Mouse (Mus musculus) thymus, postnatal 14 days (tissue): Measurements from ENCODE around the gene Hist4h4.

Experiments
- DNase-seq: peaks from one replicate; pipeline ENCODE4 v3.0.0; 2021

The Hist4h4 gene

DNA sequence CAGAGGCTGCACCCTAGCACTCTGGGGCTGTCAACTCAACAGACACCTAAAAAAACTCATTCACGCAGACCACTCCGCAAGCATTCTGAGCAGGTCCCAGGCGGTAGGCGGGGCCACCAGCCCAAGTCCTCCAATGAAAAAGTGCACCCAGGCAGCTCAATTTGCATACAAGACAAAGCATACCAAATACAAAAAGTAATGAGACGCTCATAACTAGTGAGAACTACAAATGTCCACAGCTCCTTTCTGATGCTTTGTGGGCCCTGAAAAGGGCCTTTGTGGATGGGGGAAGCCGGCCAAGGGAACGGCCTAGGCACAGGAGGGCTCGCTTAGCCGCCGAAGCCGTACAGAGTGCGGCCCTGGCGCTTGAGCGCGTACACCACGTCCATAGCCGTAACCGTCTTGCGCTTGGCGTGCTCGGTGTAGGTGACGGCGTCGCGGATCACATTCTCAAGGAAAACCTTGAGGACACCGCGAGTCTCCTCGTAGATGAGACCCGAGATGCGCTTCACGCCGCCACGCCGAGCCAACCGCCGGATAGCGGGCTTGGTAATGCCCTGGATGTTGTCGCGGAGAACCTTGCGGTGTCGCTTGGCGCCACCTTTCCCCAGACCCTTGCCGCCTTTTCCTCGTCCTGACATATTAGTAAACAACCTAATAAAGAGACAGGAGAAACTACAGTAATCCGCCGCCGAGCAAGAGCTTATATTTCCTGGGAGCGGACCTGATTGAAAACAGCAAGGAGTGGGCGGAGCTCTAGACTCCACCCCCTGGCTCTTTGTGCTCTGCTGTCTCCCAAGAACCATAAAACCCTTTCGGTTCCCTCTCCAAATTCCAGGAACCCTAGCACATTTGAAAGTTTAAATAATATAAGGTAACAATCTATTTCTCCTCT, at the start of gene Hist4h4:
Gene Hist4h4 (minus strand): TSS at position 677 of the 895 bp plus-strand sequence.
- DNase-seq = peak; percentile 97

DNA sequence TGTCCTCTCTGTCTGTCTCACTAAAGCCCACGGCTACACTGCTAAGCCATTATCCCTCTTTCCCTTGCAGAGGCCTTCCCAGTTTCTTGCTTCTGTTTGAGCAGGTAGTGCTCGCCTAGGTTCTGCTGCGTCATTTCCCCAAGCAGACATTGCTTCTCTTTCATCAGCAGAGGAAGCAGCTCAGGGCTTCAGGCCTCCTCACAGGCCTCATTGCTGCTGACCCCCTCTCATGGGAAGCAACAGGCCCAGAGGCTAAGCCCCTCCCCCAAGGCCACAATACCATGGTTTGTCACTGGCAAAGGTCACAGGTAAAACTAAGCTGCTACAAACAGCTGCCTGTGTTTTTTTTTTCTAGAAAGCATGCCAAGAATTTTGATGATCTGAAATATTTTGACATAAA, 48.5 kb upstream of the Hist4h4 start:
- peak; percentile 43 for DNase-seq

DNA sequence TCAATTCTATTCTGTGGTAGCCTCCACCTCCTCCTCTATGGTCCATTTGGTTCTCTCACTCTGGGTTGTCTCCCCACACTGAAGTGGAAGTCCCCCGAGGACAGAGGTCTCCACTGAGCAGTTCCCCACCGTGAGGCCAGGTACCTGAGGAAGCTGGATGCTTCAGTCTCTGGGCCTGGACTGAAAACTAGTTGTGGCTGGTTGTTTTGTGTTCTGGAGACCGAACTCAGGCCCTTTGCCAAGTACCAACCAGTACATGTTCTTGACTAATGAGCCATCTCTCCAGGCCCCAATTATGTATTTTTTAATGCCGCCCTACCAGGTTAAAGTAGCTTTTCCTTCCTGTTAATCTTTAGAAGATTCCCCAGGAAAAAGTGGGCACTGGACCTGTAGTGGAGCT, 48.1 kb upstream of the Hist4h4 start:
- DNase-seq = no peak

DNA sequence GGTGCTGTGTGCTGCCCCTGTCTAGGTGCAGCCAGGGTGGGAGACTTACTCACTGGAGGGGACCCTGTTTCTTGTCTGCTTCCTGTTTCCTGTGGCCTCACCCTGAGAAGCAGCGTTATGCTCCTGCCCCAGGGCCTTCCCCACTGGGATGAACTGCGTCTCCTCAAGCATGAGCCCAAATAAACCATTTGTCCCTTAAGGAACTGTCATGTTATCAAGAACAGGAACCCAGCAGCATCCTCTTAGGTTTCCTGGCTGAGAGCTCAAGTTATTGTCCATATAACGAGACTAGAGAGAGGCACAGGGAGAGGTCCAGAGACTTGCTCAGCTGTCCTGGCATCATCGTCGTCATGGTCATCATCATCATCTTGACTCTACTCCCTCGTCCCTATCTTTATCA, 46.1 kb upstream of the Hist4h4 start:
- no peak for DNase-seq

DNA sequence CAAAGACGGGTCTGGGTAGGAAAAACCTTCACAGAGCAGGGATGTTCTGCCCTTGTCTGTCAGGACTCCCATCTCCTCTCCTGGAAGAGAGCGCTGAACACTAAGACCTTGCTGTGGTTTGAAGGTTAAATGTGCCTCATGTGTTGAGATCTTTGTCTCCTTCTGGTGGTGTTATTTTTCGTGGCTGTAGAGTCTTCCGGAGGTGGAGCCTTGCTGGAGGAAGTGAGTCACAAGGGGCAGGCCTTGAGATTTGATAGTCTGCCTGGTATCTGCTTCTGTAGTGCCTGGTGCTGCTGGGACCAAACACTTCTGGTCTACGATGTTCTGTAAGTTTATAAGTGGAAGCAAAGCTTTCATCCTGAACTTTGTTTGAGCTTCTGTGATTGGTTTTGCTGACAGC, 44.8 kb upstream of the Hist4h4 start:
- DNase-seq = no peak

DNA sequence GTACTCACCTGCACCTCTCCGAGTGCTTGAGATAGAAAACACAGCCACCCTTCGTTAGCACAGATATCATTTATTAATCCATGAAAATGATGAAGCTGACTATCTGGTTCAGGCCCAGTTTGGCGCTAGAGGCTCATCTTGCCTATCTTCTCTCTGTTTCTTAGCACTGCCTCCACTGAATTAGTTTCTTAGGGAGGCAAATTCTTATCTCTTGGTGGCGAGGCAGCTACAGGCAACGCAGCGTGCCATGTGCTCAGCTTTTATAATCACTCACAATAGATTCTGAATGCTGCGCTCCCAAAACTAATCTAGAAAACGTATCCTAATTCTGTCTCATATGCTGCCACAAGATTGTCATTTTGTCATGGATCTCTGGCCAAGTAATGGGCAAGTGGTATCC, 44.2 kb upstream of the Hist4h4 start:
- DNase-seq = no peak

DNA sequence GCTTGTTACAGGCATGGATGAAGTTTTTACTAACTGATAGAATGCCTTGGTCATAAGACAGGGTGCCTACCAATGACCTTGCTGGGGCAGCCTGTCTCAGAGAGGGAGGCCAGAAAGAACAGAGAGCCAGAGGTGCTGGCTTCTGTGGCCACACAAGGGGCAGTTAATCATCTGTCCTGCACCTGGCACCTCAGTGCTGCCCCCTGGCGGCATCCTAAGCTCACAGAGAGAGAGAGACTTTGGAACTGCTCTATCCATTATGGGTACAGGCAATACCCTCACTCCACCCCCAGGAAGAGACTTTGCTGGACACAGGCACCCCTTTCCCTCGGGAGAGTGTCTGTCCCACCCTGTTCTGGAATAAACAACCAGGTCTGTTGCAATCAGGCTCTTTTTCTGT, 43.6 kb upstream of the Hist4h4 start:
- peak; percentile 71 for DNase-seq

DNA sequence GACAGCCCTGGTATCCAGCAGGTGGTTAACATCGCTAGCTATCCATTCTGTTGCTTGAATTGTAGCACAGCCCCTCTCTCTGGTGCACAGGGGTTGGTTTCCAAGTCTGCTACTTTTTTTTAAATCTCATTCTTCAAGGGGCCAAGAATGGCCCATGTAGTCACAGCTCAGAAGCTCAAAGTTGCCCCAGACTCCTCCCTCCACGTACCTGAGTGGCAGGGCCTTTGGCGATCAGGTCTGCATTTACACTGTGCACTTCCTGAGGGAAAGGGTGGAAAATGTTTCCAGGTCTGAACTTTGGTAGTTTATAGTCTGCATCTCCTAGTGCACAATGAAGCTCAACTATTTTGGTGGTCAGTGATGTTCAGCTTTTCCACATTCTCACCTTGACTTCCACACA, 43.1 kb upstream of the Hist4h4 start:
- no peak for DNase-seq

DNA sequence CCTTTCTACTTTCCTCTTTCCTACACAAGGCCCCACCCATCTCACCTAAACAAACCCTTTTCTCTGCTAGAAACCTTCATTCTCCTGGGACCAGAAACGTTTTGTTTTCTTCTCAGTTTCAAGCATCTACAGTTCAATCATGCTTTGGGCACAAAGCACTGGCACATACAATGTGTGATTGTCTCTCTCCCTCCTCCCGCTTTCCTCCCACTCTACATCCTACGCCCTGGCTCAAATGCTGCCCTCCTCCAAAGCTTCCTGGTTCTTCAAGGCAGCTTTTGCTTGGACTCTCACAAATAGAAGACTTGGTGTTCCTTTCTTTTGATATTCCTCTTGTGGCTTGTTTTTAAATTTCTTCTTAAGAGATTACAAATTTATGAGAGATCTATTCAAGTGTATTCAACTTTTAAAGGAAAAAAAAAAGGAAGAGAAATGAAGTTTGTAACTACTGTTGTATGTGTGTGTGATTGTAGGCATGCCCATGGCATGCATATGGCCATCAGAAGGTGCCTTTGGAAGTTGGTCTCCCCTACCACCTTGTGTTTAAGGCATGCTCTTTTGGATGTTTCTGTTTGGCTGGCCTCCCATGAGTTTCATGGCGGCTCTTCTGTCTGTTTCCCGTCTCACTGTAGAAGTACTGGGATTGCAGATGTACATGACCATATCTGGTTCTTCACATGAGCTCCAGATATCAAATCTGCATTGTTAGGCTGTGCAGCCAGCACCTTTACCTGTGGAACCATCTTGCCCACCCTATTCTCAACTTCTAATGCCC, 41.7 kb upstream of the Hist4h4 start:
- no peak for DNase-seq

DNA sequence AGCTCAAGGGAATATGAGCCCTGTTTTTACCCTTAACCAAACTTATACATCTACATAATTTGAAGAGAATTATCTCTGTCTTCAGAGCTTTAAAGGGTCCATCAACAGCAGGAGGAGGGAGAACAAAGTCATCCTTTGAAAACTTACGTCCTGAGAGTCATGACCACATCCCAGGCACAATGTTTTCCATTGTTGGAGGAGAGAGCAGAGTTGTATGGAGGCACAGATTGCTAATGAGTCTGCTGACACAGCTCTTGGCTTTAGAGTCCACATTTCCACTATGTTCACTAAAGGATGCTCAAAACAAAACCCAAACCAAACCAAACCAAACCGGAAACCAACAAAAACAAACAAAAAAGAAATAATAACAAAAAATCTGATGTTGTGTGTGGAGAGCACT, 40.7 kb upstream of the Hist4h4 start:
- DNase-seq = no peak

DNA sequence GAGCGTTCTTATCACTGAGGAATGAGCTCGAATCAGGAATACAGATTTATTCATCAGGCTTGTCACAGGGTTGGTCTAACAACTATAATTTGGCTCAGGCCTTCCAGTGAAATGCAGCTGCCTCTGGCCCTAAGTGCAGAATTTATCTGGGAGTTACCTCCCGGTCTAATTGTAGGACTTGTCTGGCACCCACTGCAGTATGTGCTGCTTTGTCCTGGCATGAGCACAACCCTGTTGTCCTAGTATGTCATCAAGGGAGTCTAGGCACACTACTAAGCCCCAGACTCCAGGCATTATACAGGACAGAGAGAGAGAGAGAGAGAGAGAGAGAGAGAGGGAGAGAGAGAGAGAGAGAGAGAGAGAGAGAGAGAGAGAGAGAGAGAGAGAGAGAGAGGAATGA, 33.1 kb upstream of the Hist4h4 start:
- DNase-seq = no peak

DNA sequence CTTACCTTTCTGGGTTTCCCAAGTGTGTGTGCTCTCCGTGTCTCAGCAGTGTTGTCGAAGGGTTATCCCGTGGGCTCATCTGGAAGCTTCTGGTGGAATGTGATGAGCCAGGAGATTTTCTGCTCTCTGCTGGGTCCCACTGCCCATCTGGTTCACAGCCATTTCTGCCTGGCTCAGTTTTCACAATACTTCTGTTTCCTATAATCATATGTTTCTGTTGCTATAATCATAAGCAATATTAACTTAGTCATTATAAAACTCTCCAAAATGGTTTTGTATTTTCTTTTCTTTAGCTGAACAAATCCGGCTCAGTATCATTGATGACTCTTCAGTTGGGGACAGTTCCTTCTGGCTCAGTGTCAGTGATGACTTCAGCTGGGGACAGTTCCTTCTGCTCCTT, 31.1 kb upstream of the Hist4h4 start, which contains the start of gene Smco3:
Gene Smco3 (minus strand): TSS at position 101 of the 400 bp plus-strand sequence.
- DNase-seq = no peak

DNA sequence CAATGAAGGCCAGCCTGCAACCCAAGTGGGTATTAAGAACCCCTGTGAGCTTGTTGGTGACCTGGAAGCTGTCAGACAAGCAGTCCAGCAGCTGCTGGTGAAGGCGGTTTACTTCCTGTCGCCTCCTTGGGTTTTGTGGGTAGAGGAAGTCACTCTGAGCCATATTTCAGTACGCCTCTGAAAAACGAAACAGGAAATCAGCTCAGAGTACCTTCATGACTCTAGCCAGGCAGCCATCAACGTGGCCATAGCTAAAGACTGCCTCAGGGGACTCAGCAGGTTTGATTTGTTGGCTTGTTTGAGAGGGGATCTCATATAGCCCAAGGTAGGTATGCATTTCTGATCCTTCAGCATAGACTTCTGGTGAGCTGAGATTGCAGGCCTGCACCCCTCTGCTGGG, 27.5 kb upstream of the Hist4h4 start:
- DNase-seq = peak; percentile 57

DNA sequence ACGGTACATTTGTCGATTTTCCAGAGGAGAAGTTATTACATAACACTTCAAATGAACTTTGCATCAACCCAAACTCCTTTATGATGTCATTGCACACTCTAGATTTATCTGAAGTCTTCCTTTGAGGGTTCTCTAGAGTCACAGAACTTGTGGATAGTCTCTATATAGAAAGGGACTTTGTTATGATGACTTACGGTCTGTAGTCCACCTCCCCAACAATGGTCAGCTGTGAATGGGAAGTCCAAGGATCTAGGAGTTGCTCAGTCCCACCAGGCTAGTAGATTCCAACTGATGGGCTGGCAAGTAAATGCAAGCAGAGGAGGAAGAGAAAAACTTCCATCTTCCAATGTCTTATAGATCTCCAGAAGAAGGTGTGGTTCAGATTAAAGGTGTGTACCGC, 24.5 kb upstream of the Hist4h4 start:
- no peak for DNase-seq

DNA sequence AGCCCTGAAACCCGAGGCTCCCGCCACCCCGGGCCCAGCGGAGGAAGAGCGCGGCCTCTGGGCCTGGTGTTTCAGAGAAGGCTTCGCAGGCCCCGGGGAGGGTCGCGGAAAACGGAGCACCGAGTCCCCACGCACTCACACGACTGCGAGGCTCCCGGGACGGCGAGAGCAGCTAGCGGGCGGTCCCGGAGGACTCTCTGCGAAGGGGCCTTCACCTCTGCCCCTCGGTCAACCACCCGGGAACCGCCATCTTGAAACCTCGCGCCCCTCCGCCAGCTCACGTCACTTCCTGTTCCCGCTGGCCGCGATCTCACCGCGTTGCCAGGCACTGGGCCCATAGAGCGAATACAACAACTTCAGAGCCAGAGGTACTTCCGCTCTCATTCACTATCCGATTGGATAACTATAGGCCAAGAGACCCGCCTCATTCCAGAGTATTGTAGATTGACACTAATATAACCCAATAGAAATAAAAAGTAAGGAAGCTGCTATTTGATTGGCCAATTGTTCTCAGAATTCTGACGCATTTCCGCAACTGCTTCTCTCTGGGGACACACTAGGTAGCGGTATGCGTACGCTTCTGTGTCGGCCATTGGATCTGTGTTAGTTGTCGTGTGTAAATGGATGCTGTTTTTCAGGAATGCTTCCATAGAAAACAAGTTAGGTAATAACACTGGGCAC, 23.8 kb upstream of the Hist4h4 start, which contains the start of gene Wbp11:
Gene Wbp11 (minus strand): TSS at position 353 of the 681 bp plus-strand sequence.
- peak; percentile 94 for DNase-seq

DNA sequence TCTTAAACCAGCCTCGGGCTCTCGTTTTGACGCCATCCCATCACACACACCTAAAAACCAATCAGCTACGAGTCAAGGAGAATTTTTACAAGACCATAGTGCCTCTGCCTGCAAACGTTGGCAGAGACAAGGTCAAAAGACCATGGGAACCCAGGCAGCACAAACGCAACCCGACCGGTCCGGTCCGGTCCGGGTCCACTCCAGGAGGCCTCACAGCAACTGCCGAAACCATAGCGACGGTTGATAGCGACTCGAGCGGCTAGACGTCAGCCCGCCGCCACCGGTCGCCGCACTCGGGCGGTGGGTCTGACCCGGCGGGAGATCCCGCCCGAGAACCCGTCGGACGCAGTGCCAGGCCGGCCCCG, 23.3 kb upstream of the Hist4h4 start, which contains the start of gene BC049715:
Gene BC049715 (plus strand): TSS at position 111 of the 365 bp plus-strand sequence.
- no peak for DNase-seq

DNA sequence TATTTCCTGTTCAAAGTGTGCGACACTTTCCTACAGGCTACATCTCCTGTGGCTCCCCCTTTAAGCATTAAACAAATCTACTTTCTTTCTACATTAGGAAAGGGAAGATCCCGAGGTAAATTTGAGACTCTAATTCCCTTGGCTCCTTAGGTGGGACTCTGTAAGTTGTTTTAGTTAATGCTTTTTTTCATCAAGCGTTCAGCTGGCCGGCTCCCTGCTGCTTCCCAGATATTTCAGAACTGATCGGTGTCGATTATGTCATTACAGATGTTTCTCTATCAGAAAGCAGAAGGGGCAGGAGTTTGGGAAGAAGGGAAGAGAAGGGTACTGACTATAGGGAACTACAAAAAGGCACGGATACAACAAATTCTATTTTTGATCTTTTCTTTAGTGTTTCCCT, 22.9 kb upstream of the Hist4h4 start:
- DNase-seq = no peak

DNA sequence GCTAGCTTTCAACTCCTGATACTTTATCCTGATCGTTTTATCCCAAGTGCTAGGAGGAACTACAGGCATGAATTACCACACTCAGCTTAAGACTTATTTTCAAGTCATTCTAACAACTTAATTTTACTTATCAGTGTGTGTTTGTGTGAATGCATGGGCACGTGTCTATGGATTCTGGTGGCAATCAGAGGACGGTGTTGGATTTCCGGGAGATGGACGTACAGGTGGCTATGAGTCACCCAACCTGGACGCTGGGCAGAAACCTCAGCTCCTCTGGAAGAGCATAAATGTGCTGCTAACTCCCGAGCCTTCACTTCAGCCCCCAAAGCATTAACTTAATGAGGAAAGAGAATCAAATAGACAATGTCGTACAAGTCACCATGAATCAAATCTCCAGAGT, 20.8 kb upstream of the Hist4h4 start:
- no peak for DNase-seq

DNA sequence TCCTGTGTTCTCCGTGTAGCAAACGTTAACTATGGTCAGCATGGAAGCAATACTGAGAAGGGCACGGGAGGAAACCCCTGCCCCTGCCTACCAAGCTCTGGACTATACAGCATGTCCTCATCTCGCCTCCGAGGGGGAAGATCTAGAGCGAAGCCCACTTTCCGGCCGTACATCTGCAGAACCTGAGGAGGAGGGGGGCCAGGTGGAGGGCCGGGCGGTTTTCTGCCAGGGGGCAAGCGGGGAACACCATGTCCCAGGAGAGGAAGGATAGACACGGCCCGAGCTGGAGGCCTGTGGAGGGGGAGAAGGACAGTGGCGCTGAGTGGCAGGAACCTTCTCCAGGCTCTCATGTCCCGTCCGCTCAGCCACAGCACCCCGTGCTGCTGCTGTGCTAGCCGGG, 16.9 kb upstream of the Hist4h4 start:
- no peak for DNase-seq

DNA sequence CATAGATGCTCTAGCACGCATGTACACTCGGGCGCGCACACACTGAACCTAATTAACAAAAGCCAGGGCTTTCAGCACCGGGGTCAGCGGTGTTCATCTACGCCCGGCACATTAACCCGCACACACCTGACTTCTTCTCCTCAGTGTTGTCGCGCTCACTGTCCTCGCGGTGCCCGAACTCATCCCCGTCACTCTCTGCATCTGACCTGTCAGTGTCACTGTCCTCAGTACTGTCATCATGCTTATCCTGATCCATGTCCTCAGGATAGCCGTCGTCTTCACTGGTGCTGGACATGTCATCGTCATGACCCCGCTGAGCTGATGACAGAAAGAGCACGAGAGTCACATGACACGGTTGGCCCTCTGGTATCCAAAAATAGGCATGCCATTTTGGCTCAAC, 16.2 kb upstream of the Hist4h4 start:
- no peak for DNase-seq

DNA sequence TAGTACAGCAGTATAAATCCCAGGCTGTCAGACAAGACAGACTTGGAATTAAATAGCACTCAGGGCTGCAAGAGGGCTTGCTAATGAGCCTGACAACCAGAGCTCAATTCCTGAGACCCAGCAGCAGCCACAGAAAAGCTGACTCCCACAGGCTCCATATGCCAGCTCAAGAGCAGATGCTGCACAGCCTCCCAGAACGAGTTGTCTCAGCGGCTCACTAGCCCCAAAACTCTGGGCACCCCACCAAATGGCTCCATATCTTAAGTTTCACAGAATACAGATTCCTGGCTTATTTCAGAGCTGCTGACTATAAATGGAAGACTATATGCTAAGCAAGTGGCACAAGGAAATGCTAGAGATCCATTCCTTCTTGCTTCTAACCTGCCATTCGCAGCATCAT, 13.3 kb upstream of the Hist4h4 start:
- DNase-seq = no peak

DNA sequence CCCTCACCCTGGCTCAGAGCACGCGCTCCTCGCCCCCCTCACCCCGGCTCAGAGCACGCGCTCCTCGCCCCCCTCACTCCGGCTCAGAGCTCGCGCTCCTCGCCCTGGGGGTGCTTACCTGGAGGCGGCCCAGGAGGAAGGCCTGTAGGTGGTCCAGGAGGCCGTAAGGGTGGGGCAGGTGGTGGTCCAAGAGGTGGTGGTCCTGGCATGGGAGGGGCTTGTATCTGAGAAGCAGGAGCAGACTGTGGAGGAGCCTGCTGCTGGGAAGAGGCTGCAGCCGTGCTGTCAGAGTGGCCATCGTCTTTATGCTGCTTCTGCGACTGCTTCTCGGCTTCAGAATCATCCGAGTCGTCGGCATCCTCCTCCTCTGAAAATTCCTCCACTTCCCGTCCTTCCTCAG, 12.6 kb upstream of the Hist4h4 start:
- DNase-seq = no peak

DNA sequence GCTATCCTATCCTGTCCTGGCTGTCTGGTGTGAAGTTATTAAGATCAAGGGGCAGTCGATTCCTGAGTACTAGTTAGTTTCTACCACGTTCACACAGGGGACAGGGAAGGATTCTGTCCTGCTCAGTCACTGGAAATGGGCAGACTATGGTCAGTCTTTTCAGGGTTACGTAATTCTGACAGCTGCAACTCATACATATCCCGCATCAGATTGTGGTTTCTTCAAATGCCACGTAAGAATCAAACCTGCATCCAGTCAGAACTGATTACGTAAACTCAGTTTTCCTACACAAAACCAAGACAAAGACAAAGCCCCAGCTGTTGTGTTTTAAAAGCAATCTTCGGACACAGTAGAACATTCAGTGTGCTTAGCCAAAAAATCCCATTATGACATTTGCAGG, 11.2 kb upstream of the Hist4h4 start:
- no peak for DNase-seq
